Mouse (Mus musculus) cerebellum, postnatal 4 days (tissue): Measurements from ENCODE around the gene Plekha5.
"Not testable (repeated sequence)": the region's sequence is repeated elsewhere in the genome, so short reads cannot be mapped to it uniquely, and the experiment has no call there.

Experiments
- DNase-seq, 2 experiments: peaks; one replicate each; pipeline ENCODE4 v3.0.0; 2022; ENCODE audit warnings: low spot score in 2 of 2, mixed read lengths in 1 of 2

Plekha5 gene

DNA sequence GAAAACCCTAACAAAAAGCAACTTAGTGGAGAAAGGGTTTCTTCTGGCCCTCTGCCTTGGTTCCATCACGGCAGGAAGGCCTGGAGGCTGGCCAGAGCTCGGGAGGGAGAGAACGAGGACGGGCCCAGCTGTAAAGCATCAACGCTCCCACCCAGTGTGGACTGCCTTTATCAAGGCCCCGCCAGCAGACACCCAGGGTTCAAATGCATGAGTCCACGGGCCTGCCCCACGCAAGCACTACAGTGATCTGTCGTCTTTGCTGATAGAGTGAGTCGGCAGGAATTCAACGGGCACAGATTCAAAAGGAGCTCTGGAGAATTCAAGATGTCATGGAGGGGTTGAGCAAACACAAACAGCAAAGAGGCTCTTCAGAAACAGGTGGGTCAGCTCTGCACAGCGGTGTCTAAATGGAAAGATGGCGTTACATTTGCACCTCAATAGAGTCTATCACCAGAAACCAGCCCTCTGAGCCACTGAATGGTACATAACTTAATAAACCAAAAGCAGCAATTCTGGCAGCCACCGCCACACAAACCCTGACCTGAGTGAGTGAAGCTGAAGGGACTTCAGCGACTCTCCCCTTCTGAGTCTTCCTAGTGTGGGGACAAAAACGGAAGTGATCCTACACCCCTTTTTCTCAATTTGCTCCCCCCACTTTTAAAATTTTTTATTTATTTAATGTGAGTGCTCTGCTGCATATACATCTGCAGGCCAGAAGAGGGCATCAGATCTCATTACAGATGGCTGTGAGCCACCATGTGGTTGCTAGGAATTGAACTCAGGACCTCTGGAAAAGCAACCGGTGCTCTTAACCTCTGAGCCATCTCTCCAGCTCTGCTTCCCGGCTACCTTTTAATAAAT, 153.3 kb downstream of the Plekha5 start:
- no peak for DNase-seq

DNA sequence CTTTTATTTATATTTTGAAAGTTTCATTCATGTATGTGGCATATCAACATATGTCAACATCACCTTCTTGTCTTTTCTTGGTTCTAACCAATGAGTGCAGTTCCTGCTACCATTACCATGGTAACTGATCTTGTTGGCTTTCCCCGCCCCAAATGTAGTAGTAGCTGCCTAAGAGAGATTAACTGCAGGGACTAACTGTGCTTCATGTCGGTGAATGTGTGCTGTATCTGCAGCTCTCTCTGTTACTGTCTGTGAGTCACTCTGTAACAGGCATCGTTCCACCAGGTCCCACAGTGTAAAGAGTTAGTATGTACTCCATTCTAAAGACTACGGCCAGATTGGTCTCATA, 153.9 kb downstream of the Plekha5 start:
- no peak for DNase-seq

DNA sequence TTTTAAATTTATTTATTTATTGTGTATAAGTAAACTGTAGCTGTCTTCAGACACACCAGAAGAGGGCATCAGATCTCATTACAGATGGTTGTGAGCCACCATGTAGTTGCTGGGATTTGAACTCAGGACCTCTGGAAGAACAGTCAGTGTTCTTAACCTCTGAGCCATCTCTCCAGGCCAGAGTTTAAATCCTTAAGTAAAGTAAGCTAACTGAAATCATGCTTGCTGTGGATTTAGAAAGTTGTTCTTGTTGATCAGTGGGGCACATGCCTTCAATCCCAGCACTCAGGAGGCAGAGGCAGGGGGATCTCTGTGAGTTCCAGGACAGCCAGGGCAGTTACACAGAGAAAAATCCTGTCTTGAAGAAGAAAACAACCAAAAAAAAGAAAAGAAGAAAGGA, 155.1 kb downstream of the Plekha5 start:
- DNase-seq = not testable (repeated sequence)

DNA sequence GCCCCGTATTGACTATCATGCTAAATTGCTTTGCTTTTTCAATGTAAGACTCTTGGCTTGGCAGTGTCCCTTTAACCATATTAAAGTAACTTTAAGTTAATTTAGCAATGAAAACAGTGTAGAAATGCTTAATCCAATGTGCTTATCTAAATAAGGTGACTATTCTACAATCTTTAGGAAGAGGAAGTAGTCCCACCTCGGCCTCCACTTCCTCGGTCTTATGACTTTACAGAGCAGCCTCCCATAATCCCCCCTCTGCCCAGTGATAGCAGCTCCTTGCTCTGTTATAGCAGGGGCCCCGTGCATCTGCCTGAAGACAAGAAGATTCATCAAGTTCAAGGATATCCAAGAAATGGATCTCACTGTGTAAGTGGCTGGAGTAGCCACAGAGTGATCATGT, 156.3 kb downstream of the Plekha5 start:
- DNase-seq = no peak

DNA sequence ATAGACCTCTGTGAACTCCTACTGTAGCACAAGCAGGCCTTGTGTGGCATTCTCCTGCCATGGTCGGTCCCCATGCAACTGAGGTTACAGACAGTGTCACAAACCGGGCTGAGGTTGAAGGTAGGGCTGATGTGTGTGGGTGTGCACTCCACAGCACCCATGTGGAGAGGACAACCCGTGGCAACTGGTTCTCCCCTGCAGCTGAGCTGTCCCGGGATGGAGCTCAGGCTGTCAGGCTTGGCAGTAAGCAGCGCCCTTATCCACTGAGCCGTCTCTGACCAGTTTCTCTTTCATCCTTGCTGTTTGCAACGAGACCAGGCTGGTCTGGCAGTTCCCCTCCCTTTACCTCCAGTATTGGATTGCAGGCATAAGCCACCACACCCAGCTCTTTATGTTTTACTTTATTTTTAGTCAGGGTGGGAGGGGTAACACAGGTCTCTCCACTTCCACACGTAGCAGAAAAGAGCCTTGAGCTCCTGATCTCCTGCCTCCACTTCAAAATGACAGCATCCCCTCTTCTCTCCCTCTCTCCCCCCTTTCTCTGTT, 162.9 kb downstream of the Plekha5 start:
- DNase-seq = no peak

DNA sequence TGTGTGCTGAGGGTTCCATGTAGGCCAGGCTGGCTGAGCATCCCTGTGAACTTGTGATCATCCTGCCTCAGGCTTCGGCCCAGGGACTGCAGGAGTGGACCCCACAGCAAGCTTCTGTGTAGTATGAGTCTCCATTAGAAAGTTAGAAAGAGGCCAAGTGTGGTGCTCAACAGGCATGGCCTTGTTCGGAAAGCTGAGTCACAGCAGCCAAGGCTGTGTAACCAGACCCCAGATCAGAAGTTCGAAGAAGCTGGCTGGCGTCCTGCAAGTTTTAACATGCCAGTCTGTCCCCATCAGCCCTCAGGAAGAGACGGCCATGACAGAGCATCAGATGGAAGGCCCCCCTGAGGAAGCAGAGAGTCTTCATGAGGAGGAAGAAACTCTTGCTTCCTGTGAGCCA, 167.5 kb downstream of the Plekha5 start:
- no peak for DNase-seq

DNA sequence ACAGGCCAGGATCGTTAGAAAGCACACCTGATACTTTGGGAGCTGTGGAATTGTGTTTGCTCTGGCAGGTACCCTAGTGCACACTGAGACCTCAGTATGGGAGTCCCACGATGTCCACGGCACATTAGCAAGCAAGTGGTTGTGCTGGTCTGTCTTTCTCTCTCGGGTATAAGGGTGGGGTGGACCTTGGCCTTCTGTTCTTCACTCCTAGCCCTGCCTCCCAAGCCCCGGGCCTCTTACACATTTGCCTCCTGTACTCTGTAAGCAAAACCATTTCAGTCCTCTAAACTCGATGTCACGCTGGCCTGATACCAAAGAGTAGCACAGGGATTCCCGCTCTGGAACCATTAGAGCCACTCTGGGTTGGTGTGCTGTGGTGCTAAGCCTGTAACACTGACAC, 168.9 kb downstream of the Plekha5 start:
- no peak for DNase-seq

DNA sequence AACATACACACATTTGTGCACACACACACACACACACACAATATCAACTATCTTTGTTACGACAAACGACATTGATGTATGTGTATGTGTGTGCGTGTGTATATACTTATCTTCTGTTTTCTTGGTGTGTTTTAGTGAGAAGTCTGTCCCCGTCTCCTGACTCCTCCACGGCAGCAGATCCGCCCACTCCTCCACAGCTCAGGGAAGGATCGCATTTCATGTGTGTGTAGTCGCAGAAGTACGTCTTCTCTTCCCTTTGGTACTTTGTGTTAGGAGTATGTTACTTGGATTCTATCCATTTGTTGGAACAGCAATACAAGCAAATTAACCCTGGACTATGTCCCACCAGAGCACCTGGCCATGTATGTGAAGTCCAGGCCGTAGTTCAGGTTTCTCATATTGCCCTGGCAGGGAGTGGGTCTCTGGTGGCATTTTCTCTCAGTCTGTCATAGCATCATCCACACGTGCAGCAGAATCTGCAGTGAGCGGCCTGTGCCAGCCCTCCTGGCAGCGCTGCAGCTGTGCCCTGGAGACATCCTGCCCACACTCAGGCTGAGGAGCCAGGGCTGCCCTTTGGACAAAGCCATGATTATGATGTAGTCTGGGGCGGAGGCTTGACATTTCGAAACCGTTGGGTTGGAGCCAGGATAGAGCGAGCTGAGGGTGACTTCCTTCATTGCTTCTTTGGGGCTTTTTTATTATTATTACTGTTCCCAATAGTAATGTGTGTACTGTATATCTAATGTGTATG, 169.7 kb downstream of the Plekha5 start:
- DNase-seq = peak in 1 of 2 experiments; percentile 18

DNA sequence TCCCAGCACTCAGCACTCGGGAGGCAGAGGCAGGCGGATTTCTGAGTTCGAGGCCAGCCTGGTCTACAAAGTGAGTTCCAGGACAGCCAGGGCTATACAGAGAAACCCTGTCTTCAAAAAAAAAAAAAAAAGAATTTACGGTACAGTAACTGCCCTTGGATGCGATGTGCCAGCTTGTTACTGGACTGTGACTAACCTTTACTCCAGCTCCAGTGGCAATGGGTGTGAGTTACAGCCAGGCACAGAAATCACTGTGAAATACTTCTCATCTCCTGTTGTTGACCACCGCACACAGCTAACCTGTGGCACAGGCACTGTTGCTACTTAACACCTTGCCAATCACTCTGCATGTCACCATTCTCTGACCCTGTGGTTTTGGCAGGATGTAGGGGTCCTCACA, 171.7 kb downstream of the Plekha5 start:
- DNase-seq = not testable (repeated sequence)

DNA sequence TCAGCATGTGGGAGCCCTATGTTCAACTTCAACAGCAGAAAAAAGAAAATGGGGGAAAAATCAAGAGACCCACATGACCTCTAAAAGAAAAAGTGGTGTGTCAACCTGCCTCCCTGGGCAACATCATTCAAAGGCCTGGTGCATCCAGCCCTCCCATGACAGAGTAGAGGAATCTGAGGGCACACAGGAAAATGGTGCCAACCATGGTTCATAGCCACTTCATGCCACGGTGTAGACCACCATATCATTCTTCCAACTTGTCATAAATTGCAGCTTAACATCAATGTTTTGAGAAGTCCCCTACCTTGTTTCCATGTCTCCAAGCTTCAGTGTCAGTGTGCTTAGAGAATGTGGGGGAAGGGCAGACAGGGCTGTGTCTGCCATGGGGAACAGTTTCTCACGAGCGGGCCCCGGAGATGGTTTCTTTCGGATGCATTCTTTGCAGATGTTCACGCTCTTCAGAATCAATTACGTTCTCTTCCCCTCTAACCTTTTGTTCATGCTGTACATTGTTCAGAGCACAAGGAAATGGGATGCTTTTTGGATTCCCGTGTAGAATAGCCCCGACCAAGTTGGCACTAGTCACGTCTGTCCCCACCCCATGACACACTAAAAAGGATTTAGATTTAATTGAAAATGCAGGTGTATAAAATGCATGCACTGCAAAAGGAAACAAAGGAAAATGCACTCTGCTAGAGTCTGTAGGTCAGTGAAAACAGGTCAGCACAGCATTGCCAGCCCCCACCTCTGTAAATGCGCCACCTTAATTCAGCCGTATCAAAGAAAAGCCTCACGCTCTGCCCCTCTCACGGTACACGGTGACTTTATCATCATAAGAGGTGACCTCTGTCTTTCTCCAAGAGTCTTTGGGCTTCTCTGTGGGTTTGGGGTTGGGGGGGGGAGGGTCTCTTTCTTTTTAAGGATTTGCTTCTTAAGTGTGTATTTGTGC, 173.8 kb downstream of the Plekha5 start:
- no peak for DNase-seq

DNA sequence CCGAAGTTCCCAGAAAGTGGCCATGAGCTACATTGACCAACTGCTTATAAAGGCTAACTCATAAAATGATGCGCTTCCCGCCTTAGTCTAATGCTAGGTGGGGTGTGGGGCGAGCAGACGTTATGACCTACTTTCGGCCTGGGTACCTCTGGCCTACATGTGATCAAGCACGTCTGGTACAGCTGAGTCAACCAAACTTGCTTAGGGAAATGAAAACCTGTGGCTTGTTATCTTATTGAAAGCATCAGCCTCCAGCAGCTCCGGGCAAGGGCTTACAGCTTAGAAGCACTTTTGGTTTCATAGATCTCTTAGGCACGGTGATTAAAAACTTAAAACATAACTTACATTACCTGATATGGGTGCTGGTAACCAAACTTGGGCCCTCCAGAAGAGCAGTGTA, 174.7 kb downstream of the Plekha5 start:
- DNase-seq = no peak

DNA sequence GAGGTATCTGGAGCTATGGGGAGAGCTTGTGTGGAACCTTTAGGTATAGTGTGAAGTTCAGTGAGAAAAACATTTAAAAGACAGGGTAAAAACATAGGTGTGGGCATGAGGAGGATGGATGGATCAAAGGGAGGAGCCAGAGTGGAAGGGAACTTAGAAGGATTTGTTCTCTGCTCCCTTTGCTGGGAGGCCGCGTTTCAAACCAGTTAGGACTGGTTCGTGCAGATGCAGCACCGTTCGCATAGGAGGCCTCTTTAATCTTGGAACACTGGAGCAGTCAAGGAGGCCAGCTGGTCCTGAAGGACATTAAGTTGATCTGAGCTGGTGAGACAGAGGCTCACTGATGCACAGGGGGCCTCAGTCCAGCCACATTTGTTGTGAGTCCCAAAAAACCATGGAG, 175.5 kb downstream of the Plekha5 start:
- no peak for DNase-seq

DNA sequence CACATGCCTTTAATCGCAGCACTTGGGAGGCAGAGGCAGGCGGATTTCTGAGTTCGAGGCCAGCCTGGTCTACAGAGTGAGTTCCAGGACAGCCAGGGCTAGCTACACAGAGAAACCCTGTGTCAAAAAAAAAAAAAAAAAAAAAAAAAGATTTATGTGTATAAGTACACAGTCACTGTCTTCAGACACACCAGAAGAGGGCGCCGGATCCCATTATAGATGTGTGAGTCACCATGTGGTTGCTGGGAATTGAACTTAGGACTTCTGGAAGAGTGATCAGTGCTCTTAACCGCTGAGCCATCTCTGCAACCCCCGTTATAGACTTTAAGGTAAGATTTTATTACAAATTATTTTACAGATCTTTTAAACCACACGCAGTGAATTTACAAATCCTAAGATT, 176.8 kb downstream of the Plekha5 start:
- DNase-seq = not testable (repeated sequence)

DNA sequence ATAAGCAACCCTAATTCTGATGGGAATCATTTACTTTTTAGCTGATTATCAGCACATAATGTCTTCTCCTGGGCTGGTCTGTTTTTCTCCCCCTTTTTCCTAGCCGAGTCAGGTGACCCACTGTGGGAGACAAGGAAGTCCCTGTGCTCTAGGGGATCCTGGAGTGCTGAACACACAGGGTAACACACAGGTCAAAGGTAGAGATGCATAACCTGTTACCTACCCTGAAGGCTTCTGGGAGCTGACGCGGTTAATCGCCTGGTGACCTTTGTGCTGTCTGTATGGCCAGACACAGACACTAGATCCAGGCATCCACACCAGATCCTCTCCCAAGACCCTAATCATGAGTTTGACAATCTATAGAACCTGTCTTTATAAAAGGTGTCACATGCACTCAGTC, 177.3 kb downstream of the Plekha5 start:
- no peak for DNase-seq

DNA sequence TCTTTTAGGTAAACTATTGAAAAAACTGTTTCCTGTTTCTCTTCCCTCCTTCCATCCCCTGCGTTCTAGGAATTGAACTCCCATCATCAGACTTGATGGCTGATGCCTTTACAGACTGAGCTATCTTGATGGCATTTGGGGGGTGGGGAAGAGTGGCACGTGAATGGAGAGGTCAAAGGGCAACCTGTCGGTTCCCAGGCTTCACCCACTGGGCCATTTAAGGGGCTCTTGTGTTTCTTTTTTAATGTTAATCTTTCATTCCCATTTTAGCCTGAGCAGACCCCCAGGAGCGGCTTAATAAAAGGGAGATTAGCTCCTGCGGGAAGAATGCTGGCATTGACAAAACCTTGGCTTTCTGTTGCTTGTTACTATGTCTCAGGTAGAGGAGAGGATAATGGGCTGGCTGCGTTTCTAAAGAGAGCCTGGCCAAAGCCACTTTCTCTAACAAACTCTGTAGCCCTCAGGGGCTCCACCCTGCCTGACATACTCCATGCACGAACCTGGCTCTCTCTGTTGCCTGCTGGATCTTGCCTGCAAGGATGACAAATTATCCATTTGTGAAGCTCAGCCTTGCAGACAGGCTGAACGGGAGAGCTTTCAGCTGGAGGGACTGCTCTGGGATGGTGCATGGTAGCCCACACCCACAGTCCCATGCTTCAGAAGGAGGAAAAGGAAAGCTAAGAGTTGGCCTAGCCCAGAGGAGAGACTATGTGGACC, 179.5 kb downstream of the Plekha5 start:
- DNase-seq = no peak

DNA sequence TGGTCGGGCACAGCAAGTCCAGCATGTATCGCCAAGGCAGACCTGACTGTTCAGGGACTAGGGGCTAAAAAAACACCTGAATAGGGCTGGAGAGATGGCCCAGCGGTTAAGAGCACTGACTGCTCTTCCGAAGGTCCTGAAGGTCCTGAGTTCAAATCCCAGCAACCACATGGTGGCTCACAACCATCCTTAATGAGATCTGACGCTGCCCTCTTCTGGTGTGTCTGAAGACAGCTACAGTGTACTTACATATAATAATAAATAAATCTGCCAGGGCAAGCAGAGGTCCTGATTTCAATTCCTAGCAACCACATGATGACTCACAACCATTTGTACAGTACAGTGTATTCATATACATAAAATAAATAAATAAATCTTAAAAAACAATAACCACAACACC, 181.3 kb downstream of the Plekha5 start:
- not testable (repeated sequence) for DNase-seq

DNA sequence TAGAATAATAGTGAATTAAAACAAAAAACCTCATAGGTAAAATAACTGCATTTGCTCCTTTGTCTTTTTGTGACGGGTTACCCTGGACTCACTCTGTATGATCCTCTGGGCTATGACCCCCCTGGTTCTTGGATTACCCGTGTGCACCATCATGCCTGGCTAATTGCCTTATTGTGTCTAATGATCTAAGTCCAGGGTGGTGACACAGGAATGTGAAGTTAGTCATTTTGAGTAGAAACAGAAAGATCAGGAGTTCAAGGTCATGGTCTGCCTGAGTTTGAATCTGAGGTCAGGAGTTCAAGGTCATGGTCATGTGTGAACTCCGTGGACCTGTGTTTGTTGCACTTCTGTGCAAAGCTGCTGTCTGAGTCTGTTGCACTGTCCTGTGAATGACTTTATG, 181.9 kb downstream of the Plekha5 start:
- no peak for DNase-seq

DNA sequence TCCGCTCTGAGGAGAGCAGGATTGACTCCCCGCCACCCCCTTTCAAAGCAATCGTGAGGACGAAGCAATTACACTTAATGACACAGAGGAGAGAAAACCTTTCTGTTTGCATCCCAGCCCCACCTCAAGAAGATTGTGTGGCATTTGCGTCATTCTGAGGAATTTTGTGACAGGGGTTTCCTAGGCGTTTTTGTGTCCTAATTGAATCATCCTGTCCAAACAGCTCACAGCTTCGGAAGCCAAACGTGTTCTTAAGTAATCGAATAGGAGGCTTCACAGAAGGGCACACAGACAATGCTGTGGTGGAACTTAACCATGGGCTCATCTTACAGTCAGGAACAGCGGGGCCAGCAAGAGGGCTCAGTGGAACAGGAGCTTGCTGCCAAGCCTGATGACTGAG, 182.7 kb downstream of the Plekha5 start:
- no peak for DNase-seq

DNA sequence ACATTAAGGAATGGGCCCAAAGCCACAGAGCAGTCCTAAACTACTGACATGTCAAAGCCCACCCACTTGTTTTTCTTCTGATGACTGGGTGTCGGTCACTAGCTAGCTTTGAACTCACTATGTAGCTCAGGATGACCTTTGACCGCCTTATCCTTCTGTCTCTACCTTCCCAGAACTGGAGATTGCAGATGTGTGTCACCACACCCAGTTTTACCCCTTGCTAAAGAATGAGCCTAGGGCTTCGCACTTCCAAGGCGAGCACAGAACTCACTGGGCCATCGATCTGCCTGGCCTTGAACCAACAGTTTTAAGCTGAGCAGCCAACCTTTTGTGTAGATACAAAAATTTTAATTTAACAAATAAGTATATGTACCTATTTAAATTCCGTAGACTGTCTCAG, 184.8 kb downstream of the Plekha5 start:
- DNase-seq = no peak

DNA sequence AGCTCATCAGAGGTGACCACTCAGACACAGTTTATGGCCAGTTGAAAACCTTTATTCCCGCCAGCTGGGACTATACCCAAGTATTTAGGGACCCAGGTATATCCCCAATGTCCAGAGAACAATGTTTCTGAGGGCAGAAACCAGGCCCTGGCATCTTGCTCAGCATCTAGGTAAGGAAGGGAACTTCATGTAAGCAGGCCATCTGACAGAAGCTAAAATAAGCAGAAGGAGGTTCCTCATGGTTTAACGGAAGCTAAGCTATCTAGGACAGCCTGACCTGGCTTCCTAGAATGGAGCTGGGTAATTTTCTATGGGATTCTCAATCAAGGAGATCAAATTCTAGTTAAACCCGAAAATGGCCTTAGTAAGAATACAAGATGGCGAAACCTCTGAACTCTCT, 185.7 kb downstream of the Plekha5 start:
- no peak for DNase-seq

DNA sequence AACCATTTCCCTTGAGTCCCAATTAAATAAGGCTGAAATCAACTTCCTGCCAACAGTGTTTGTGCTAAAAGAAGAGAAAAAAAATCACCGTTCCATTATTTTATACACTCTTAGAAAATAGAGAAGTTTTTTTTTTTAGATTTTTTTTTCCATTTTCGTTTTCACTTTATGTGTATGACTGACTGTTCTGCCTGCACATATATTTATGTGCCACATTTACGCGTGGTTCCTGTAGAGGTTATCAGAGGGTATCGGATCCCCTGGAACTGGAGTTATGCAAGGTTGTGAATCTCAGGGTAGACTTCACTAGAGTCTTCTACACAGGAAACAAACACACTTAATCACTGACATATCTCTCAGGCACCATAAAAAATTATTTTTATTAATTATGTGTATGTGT, 186.3 kb downstream of the Plekha5 start:
- no peak for DNase-seq
